ENCODE assay signal across 17 mouse cellular contexts in genomic region chr4:54624024-54624873, GRCm38 (mm10).
A peak's percentile ranks its signal among the peaks of the same experiment; 100 is the strongest.
DNase-seq lines count a peak whose midpoint lies in the region; ATAC-seq and TF ChIP-seq lines count a peak whose summit lies in the region.
"Had no signal": no experiment of that assay in that cellular context is flagged by ENCODE, and none has a peak within 500 bp of the region (broad histone marks: within the 10 kb centered on the region; RNA-seq: fewer than 3 reads in every experiment).

No protein-coding gene starts in this region.

- TF ChIP-seq EP300 in liver, postnatal 0 days (IDR thresholded peaks at IDR 0.05; ENCODE audit: low read depth): no peak

- H3K4me1 ChIP-seq in midbrain, embryonic 12.5 days: peaks cover 9% of the 10 kb centered on the region
- peaks cover 3% of the 10 kb centered on the region for H3K4me1 ChIP-seq in midbrain, embryonic 10.5 days
- no peaks in the 10 kb centered on the region; the same call in 1 of the 2 replicates for H3K4me1 ChIP-seq in forebrain, embryonic 14.5 days (ENCODE audit: control insufficient read depth, insufficient read depth, low read length)
- H3K4me1 ChIP-seq in midbrain, embryonic 13.5 days (replicated peaks): peaks cover 6% of the 10 kb centered on the region; the same call in 1 of the 2 replicates
- H3K4me1 ChIP-seq in liver, postnatal 0 days (ENCODE audit: insufficient read depth): no peaks in the 10 kb centered on the region
- H3K4me1 ChIP-seq: embryonic facial prominence, embryonic 15.5 days; intestine, embryonic 15.5 days; limb, embryonic 10.5 days had no signal

- no peaks in the 10 kb centered on the region for H3K36me3 ChIP-seq in midbrain, embryonic 12.5 days
- no peaks in the 10 kb centered on the region for H3K36me3 ChIP-seq in midbrain, embryonic 10.5 days
- no peaks in the 10 kb centered on the region for H3K36me3 ChIP-seq in forebrain, embryonic 14.5 days (ENCODE audit: control insufficient read depth, insufficient read depth, low read length)
- no peaks in the 10 kb centered on the region for H3K36me3 ChIP-seq in midbrain, embryonic 13.5 days
- no peaks in the 10 kb centered on the region for H3K36me3 ChIP-seq in liver, postnatal 0 days (replicated peaks; ENCODE audit: insufficient read depth, low read length)
- H3K36me3 ChIP-seq: embryonic facial prominence, embryonic 15.5 days; intestine, embryonic 15.5 days; limb, embryonic 10.5 days had no signal

- no peak overlapping the region for H3K4me2 ChIP-seq in midbrain, embryonic 12.5 days (replicated peaks)
- peak overlapping the region; percentile 29; the same call in 1 of the 2 replicates for H3K4me2 ChIP-seq in forebrain, embryonic 14.5 days (ENCODE audit: low read length)
- H3K4me2 ChIP-seq in midbrain, embryonic 13.5 days (replicated peaks): no peak overlapping the region
- H3K4me2 ChIP-seq in liver, postnatal 0 days (ENCODE audit: low read depth, low read length): no peak overlapping the region
- H3K4me2 ChIP-seq: embryonic facial prominence, embryonic 15.5 days; intestine, embryonic 15.5 days; liver, embryonic 11.5 days; lung, embryonic 14.5 days had no signal

- no peaks in the 10 kb centered on the region for H3K27me3 ChIP-seq in midbrain, embryonic 12.5 days
- H3K27me3 ChIP-seq in midbrain, embryonic 10.5 days (ENCODE audit: low read depth, poor library complexity, severe bottlenecking): no peaks in the 10 kb centered on the region
- H3K27me3 ChIP-seq in forebrain, embryonic 14.5 days (replicated peaks; ENCODE audit: control insufficient read depth, insufficient read depth, low read length): no peaks in the 10 kb centered on the region
- no peaks in the 10 kb centered on the region for H3K27me3 ChIP-seq in midbrain, embryonic 13.5 days
- H3K27me3 ChIP-seq in liver, postnatal 0 days (ENCODE audit: insufficient read depth, low read length): no peaks in the 10 kb centered on the region
- H3K27me3 ChIP-seq: embryonic facial prominence, embryonic 15.5 days; intestine, embryonic 15.5 days had no signal

- H3K9ac ChIP-seq in midbrain, embryonic 12.5 days (replicated peaks): no peak overlapping the region
- H3K9ac ChIP-seq in forebrain, embryonic 14.5 days (ENCODE audit: low read length): no peak overlapping the region
- H3K9ac ChIP-seq in midbrain, embryonic 13.5 days (replicated peaks): no peak overlapping the region
- H3K9ac ChIP-seq in liver, postnatal 0 days (replicated peaks): no peak overlapping the region
- H3K9ac ChIP-seq: embryonic facial prominence, embryonic 15.5 days; intestine, embryonic 15.5 days; lung, embryonic 14.5 days had no signal

- peaks cover 7% of the 10 kb centered on the region; the same call in 1 of the 2 replicates for H3K9me3 ChIP-seq in midbrain, embryonic 12.5 days
- H3K9me3 ChIP-seq in midbrain, embryonic 10.5 days (replicated peaks): peaks cover 6% of the 10 kb centered on the region; the same call in 1 of the 2 replicates
- no peaks in the 10 kb centered on the region; the same call in 1 of the 2 replicates for H3K9me3 ChIP-seq in forebrain, embryonic 14.5 days (replicated peaks; ENCODE audit: control insufficient read depth, low read length)
- 0 out of 2 replicates have a peak, but pooled peaks cover 8% of the 10 kb centered on the region for H3K9me3 ChIP-seq in midbrain, embryonic 13.5 days
- H3K9me3 ChIP-seq in liver, postnatal 0 days (ENCODE audit: low read length): no peaks in the 10 kb centered on the region; the same call in 1 of the 2 replicates
- H3K9me3 ChIP-seq: embryonic facial prominence, embryonic 15.5 days; intestine, embryonic 15.5 days; limb, embryonic 10.5 days had no signal

- TF ChIP-seq CTCF in liver, postnatal 0 days (IDR thresholded peaks at IDR 0.05; ENCODE audit: low read depth): no peak

- no peak overlapping the region for H3K4me3 ChIP-seq in midbrain, embryonic 12.5 days
- H3K4me3 ChIP-seq in midbrain, embryonic 10.5 days: no peak overlapping the region
- no peak overlapping the region for H3K4me3 ChIP-seq in forebrain, embryonic 14.5 days (ENCODE audit: low read depth, low read length)
- no peak overlapping the region for H3K4me3 ChIP-seq in midbrain, embryonic 13.5 days (replicated peaks)
- no peak overlapping the region for H3K4me3 ChIP-seq in liver, postnatal 0 days (ENCODE audit: low read depth, low read length)
- H3K4me3 ChIP-seq: embryonic facial prominence, embryonic 15.5 days; intestine, embryonic 15.5 days; limb, embryonic 10.5 days had no signal

- DNase-seq in midbrain, embryonic 10.5 days (ENCODE audit: low spot score): no peak
- DNase-seq in forebrain, embryonic 14.5 days (ENCODE audit: low spot score): peak; percentile 73
- no peak for DNase-seq in liver, postnatal 0 days
- no peak for DNase-seq in layer of hippocampus, postnatal 36 days
- DNase-seq: adrenal gland, postnatal 36 days; cerebellum, adult 8-10 months; gastrocnemius, postnatal 14 days; lung, embryonic 14.5 days; lung, postnatal 4 days; thymus, adult 2 months had no signal

- H3K27ac ChIP-seq in midbrain, embryonic 12.5 days (replicated peaks): 0 out of 2 replicates have a peak overlapping the region, but pooled peaks have one; percentile 2
- H3K27ac ChIP-seq in midbrain, embryonic 10.5 days (replicated peaks): no peak overlapping the region
- peak overlapping the region; percentile 23 for H3K27ac ChIP-seq in forebrain, embryonic 14.5 days (ENCODE audit: low read depth, low read length)
- no peak overlapping the region for H3K27ac ChIP-seq in midbrain, embryonic 13.5 days
- no peak overlapping the region for H3K27ac ChIP-seq in liver, postnatal 0 days (ENCODE audit: low read depth)
- H3K27ac ChIP-seq: embryonic facial prominence, embryonic 15.5 days; intestine, embryonic 15.5 days; limb, embryonic 10.5 days had no signal

- 71% methylated on average over 20 of the region's 20 CpGs for WGBS in midbrain, embryonic 12.5 days
- WGBS in midbrain, embryonic 10.5 days: 86% methylated on average over 20 of the region's 20 CpGs
- 22% methylated on average over 20 of the region's 20 CpGs for WGBS in forebrain, embryonic 14.5 days
- WGBS in midbrain, embryonic 13.5 days: 60% methylated on average over 20 of the region's 20 CpGs
- WGBS in liver, postnatal 0 days (ENCODE audit: insufficient replicate concordance): 81% methylated on average over 20 of the region's 20 CpGs

- peak; percentile 56; the same call in 1 of the 2 replicates for ATAC-seq in midbrain, embryonic 12.5 days (ENCODE audit: low FRiP score, low read depth)
- peak; percentile 90 for ATAC-seq in forebrain, embryonic 14.5 days
- ATAC-seq in midbrain, embryonic 13.5 days: peak; percentile 73
- no peak for ATAC-seq in liver, postnatal 0 days
- ATAC-seq in megakaryocyte progenitor cell, adult 5-6 weeks (replicated peaks; ENCODE audit: poor library complexity): no peak
- ATAC-seq: intestine, embryonic 15.5 days had no signal

Comparison
In these comparisons a context has a peak if more than half of its experiments do, and no peak if none do; other contexts are left out.
1. H3K27ac ChIP-seq: peak in midbrain, embryonic 12.5 days (single experiment) and forebrain, embryonic 14.5 days (single experiment); none in midbrain, embryonic 10.5 days (single experiment), midbrain, embryonic 13.5 days (single experiment) and liver, postnatal 0 days (single experiment).
2. ATAC-seq: peak in midbrain, embryonic 12.5 days (single experiment), forebrain, embryonic 14.5 days (single experiment) and midbrain, embryonic 13.5 days (single experiment); none in liver, postnatal 0 days (single experiment) and megakaryocyte progenitor cell, adult 5-6 weeks (single experiment).